Mouse (Mus musculus) testis, postnatal 10 days (tissue): ENCODE results near the gene Fam160a1.
A peak's percentile ranks its signal among the peaks of the same experiment; 100 is the strongest.

ENCODE experiments used
- DNase-seq: peaks from one replicate; pipeline ENCODE4 v3.0.0; 2021; ENCODE audit warnings: low spot score

Fam160a1 gene

GRCm38 (mm10) chr3:85748863-85749262, 68.2 kb downstream of the Fam160a1 start:
- DNase-seq, result no peak

GRCm38 (mm10) chr3:85746116-85746515, 71.0 kb downstream of the Fam160a1 start:
- no peak for DNase-seq

- no peak for DNase-seq
These were observed 75.3 kb downstream of the Fam160a1 start for GRCm38 (mm10) chr3:85741767-85742166.

GRCm38 (mm10) chr3:85738591-85738990, 78.5 kb downstream of the Fam160a1 start:
- DNase-seq, result no peak

GRCm38 (mm10) chr3:85733939-85734729, 83.0 kb downstream of the Fam160a1 start:
- no peak for DNase-seq

- no peak for DNase-seq
These were observed 89.9 kb downstream of the Fam160a1 start for GRCm38 (mm10) chr3:85727171-85727570.

GRCm38 (mm10) chr3:85725971-85726370, 91.1 kb downstream of the Fam160a1 start:
- DNase-seq, result no peak

- no peak for DNase-seq
These were observed 92.0 kb downstream of the Fam160a1 start for GRCm38 (mm10) chr3:85725110-85725509.

GRCm38 (mm10) chr3:85722581-85722980, 94.5 kb downstream of the Fam160a1 start:
- DNase-seq, result no peak

GRCm38 (mm10) chr3:85715764-85716297, 101.3 kb downstream of the Fam160a1 start:
- no peak for DNase-seq

- no peak for DNase-seq
These were observed 103.0 kb downstream of the Fam160a1 start for GRCm38 (mm10) chr3:85713936-85714709.

- DNase-seq, result peak; percentile 43
These were observed 106.4 kb downstream of the Fam160a1 start for GRCm38 (mm10) chr3:85710695-85711094.

GRCm38 (mm10) chr3:85707421-85707820, 109.7 kb downstream of the Fam160a1 start:
- peak; percentile 67 for DNase-seq

- DNase-seq, result no peak
These were observed 113.8 kb downstream of the Fam160a1 start for GRCm38 (mm10) chr3:85703141-85703882.

GRCm38 (mm10) chr3:85698496-85698895, 118.6 kb downstream of the Fam160a1 start:
- peak; percentile 2 for DNase-seq

GRCm38 (mm10) chr3:85695056-85695455, 122.0 kb downstream of the Fam160a1 start:
- DNase-seq, result no peak

- no peak for DNase-seq
These were observed 124.1 kb downstream of the Fam160a1 start for GRCm38 (mm10) chr3:85693013-85693412.

GRCm38 (mm10) chr3:85691134-85691533, 126.0 kb downstream of the Fam160a1 start:
- DNase-seq, result no peak

- DNase-seq, result no peak
These were observed 128.8 kb downstream of the Fam160a1 start for GRCm38 (mm10) chr3:85688341-85688740.

GRCm38 (mm10) chr3:85685271-85685670, 131.8 kb downstream of the Fam160a1 start:
- DNase-seq, result no peak

- no peak for DNase-seq
These were observed 133.5 kb downstream of the Fam160a1 start for GRCm38 (mm10) chr3:85683618-85684017.

GRCm38 (mm10) chr3:85681136-85681535, 136.0 kb downstream of the Fam160a1 start:
- DNase-seq, result no peak
